Mouse (Mus musculus): ENCODE results near the gene Haus2. TPM values are rescaled to one million over a fixed set of nuclear protein-coding genes. Genes with fewer than 3 reads are reported as not detected.

Gene Haus2
- polyA plus RNA-seq, 2 experiments, result 7.4 to 11.4 TPM

GRCm38 (mm10) chr2:120606021-120606690 lies 3.0 kb upstream of the Haus2 start:
- ATAC-seq (ENCODE audit: insufficient read depth) (no peak), DNase-seq (ENCODE audit: low read depth in 3 of 3, low spot score in 3 of 3) (no peak)
- Histone ChIP-seq H3K27me3 (ENCODE audit: control insufficient read depth, insufficient read depth, low read length) (no peaks in the 10 kb centered on the region), H3K27ac (no peak overlapping the region), H3K4me2 (ENCODE audit: low read depth) (no peak overlapping the region), H3K4me1 (replicated peaks; ENCODE audit: control insufficient read depth in 2 of 2, insufficient read depth in 2 of 2, low read length in 1 of 2) (peaks cover 8 to 11% of the 10 kb centered on the region in 2 experiments), H3K9ac (replicated peaks) (no peak overlapping the region), H3K4me3 (ENCODE audit: insufficient read depth in 1 of 2, low read depth in 2 of 2, low read length in 2 of 2) (no peak overlapping the region), H3K36me3 (replicated peaks; ENCODE audit: control insufficient read depth, insufficient read depth, low read depth) (no peaks in the 10 kb centered on the region; the same call in none of the 2 replicates), H3K9me3 (ENCODE audit: control insufficient read depth, low read length) (no peaks in the 10 kb centered on the region)
- TF ChIP-seq CTCF (IDR thresholded peaks at IDR 0.05; ENCODE audit: low read depth), result peak; percentile 40
- TF ChIP-seq EP300 (IDR thresholded peaks at IDR 0.05; ENCODE audit: low read depth), result no peak
- 85% methylated on average over 6 of the region's 6 CpGs for WGBS (ENCODE audit: insufficient replicate concordance)

DNA sequence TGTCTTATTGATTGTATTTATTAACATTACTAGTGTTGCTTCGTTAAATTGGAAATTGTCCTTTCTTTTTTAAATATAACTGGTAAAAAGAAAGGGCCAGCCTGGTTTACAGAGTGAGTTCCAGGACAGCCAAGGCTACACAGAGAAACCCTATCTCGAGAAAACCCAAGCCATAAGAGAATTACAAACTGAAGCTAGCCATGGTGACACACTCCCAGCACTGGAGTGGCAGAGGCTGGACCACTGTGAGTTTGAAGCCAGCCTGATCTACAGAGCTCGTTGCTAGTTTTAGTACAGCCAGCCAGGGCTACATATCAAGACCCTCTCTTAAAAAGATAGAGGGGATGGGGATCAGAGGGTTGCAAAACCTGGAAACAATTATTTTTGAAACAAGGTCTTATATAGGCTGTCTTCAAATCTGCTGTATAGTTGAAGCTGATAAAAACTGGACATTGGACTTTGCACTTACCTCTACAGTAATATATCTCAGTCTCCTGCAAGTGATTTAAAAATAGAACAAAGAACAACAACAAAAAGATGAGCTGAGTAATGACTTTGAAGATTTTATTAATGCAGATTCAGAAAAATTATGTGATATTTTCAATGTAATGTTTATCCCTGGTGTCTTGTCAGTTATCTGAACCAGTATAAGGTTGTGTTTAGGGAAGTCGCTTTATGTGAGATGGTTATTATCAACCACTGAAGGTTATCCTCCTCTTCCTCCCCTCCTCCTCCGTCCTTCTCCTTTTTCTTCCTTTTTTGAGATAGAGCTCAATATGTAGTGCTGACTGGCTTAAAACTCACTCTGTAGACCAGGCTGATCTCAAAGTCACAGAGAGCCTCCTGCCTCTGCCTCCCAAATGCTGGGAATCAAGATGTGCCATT lies 7.3 kb downstream of the Haus2 start:
- H3K4me3 ChIP-seq (ENCODE audit: insufficient read depth in 1 of 2, low read depth in 2 of 2, low read length in 2 of 2), result no peak overlapping the region
- no peaks in the 10 kb centered on the region for H3K27me3 ChIP-seq (ENCODE audit: control insufficient read depth, insufficient read depth, low read length)
- DNase-seq (ENCODE audit: low read depth in 3 of 3, low spot score in 3 of 3) (no peak), ATAC-seq (ENCODE audit: insufficient read depth) (no peak)
- no peaks in the 10 kb centered on the region for H3K9me3 ChIP-seq (ENCODE audit: control insufficient read depth, low read length)
- peaks cover 0 to 3% of the 10 kb centered on the region in 2 experiments; a peak in 1 of 4 replicates for H3K4me1 ChIP-seq (replicated peaks; ENCODE audit: control insufficient read depth in 2 of 2, insufficient read depth in 2 of 2, low read length in 1 of 2)
- H3K36me3 ChIP-seq (replicated peaks; ENCODE audit: control insufficient read depth, insufficient read depth, low read depth), result peaks cover 42% of the 10 kb centered on the region
- no peak overlapping the region for H3K4me2 ChIP-seq (ENCODE audit: low read depth)
- H3K9ac ChIP-seq (replicated peaks), result no peak overlapping the region
- 68% methylated on average over 5 of the region's 5 CpGs for WGBS (ENCODE audit: insufficient replicate concordance)
- TF ChIP-seq EP300 (IDR thresholded peaks at IDR 0.05; ENCODE audit: low read depth), result no peak
- H3K27ac ChIP-seq, result no peak overlapping the region

DNA sequence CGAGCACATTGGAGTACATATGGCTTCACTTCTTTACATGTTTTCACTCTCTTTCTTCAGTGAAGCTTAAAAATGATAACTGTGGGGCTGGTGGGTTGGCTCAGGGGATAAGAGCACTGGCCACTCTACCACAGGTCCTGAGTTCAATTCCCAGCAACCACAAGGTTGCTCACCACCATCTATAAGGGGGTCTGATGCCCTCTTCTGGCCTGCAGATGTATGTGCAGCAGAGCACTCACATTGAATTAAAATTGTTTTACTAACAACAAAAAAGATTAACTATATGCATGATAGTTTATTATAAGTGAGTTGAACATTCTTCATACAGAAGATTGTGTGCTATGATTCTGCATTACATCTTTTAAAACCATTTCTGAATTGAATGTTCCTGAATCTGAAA lies 10.4 kb downstream of the Haus2 start:
- WGBS (ENCODE audit: insufficient replicate concordance), result 96% methylated on average over 1 of the region's 1 CpGs
- TF ChIP-seq EP300 (IDR thresholded peaks at IDR 0.05; ENCODE audit: low read depth) (no peak), CTCF (IDR thresholded peaks at IDR 0.05; ENCODE audit: low read depth) (peak; percentile 59)
- Histone ChIP-seq H3K9ac (replicated peaks) (no peak overlapping the region), H3K27ac (no peak overlapping the region), H3K27me3 (ENCODE audit: control insufficient read depth, insufficient read depth, low read length) (no peaks in the 10 kb centered on the region), H3K4me3 (ENCODE audit: insufficient read depth in 1 of 2, low read depth in 2 of 2, low read length in 2 of 2) (no peak overlapping the region), H3K4me2 (ENCODE audit: low read depth) (no peak overlapping the region), H3K9me3 (ENCODE audit: control insufficient read depth, low read length) (no peaks in the 10 kb centered on the region), H3K36me3 (replicated peaks; ENCODE audit: control insufficient read depth, insufficient read depth, low read depth) (peaks cover 31% of the 10 kb centered on the region), H3K4me1 (replicated peaks; ENCODE audit: control insufficient read depth in 2 of 2, insufficient read depth in 2 of 2, low read length in 1 of 2) (no peaks in the 10 kb centered on the region)
- ATAC-seq (ENCODE audit: insufficient read depth) (no peak), DNase-seq (ENCODE audit: low read depth in 3 of 3, low spot score in 3 of 3) (no peak)

DNA sequence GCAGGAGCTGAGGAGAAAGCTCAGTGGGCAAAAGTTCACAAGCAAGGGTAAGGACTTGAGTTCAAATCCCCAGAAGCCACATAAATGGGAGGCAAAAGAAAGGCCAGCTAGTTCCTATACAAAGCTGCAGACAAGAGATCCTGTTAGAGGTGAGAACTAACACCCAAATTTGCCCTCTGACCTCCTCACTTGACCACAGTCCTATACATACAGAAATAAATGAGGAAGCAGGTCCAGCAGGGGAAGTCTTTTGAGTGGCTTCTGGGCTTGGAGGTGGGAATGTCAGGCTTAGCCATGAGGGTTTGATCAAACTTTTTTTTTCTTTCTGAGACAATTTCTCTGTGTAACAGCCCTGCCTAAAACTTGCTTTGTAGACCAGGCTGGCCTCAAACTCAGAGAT lies 13.7 kb downstream of the Haus2 start:
- Histone ChIP-seq H3K27ac (no peak overlapping the region), H3K4me2 (ENCODE audit: low read depth) (no peak overlapping the region), H3K4me3 (ENCODE audit: insufficient read depth in 1 of 2, low read depth in 2 of 2, low read length in 2 of 2) (no peak overlapping the region), H3K4me1 (replicated peaks; ENCODE audit: control insufficient read depth in 2 of 2, insufficient read depth in 2 of 2, low read length in 1 of 2) (no peaks in the 10 kb centered on the region), H3K36me3 (replicated peaks; ENCODE audit: control insufficient read depth, insufficient read depth, low read depth) (peaks cover 15% of the 10 kb centered on the region), H3K27me3 (ENCODE audit: control insufficient read depth, insufficient read depth, low read length) (no peaks in the 10 kb centered on the region), H3K9ac (replicated peaks) (no peak overlapping the region), H3K9me3 (ENCODE audit: control insufficient read depth, low read length) (no peaks in the 10 kb centered on the region)
- no peak for DNase-seq (ENCODE audit: low read depth in 3 of 3, low spot score in 3 of 3)
- ATAC-seq (ENCODE audit: insufficient read depth), result no peak
- no peak for TF ChIP-seq CTCF (IDR thresholded peaks at IDR 0.05; ENCODE audit: low read depth)
- no peak for TF ChIP-seq EP300 (IDR thresholded peaks at IDR 0.05; ENCODE audit: low read depth)

Measured in liver, embryonic 14.5 days (tissue).